Mouse (Mus musculus): ENCODE measurements around the gene Gm12355. TPM values are rescaled to one million over a fixed set of nuclear protein-coding genes. Genes with fewer than 3 reads are reported as not detected.
"Not testable (repeated sequence)": the region's sequence is repeated elsewhere in the genome, so short reads cannot be mapped to it uniquely, and the experiment has no call there.

The Gm12355 gene
- polyA plus RNA-seq, 1 experiment: 0.16 TPM

DNA sequence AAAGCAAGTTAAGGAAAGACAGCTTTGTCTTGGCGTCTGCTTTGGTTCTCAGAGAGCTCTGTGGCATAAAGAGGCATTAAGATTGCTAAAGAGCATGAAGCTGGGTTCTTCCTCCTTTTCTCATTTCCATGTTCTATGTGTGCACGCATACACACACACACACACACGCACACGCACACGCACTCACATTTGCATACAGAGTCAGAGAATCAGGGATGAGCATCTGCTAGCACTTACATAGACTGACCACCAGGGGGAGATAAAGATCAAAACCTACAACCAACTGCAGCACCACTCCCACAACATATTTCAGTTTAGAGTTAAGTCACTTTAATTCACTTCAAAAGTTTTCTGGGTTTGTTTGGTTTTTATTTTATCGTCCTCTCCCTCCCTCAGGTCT is 35.1 kb upstream of the Gm12355 start:
- Histone ChIP-seq H3K27me3 (ENCODE audit: control insufficient read depth, insufficient read depth, low read length) (no peaks in the 10 kb centered on the region), H3K4me3 (ENCODE audit: control insufficient read depth, low read depth, low read length) (no peak overlapping the region), H3K36me3 (ENCODE audit: control insufficient read depth, insufficient read depth, low read length) (no peaks in the 10 kb centered on the region), H3K4me1 (ENCODE audit: control insufficient read depth, insufficient read depth, low read length) (no peaks in the 10 kb centered on the region), H3K27ac (ENCODE audit: control insufficient read depth, insufficient read depth, low read depth, low read length) (no peak overlapping the region)
- TF ChIP-seq CTCF (IDR thresholded peaks at IDR 0.05; ENCODE audit: control insufficient read depth, insufficient read depth, insufficient replicate concordance, low read depth, low read length) (peak; percentile 50; the same call in 1 of the 2 replicates), POLR2A (IDR thresholded peaks at IDR 0.05; ENCODE audit: control insufficient read depth, low read depth, low read length) (no peak)

DNA sequence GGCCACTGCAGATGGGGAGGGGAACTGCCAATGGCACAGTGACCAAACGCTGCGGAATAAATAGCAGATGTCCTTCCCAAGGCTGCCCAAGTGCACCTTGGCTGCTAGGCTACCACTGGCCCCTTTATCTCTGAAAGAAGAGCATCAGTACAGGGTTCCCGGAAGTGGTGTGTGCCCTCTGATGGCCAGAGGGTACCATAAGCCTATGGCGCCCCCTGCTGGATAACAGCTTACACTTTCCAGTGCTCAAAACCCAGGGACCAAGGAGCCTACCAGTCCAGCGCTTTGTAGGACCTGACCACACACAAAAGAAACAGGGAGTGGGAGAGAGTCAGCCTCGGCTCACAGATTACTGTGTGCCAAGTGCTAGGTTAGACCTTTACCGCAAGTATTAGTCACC is 29.6 kb upstream of the Gm12355 start:
- H3K4me1 ChIP-seq (ENCODE audit: control insufficient read depth, insufficient read depth, low read length); H3K27ac ChIP-seq (ENCODE audit: control insufficient read depth, insufficient read depth, low read depth, low read length); H3K27me3 ChIP-seq (ENCODE audit: control insufficient read depth, insufficient read depth, low read length); H3K36me3 ChIP-seq (ENCODE audit: control insufficient read depth, insufficient read depth, low read length): not testable (repeated sequence)
- H3K4me3 ChIP-seq (ENCODE audit: control insufficient read depth, low read depth, low read length): peak overlapping the region; percentile 44; the same call in 1 of the 2 replicates
- peak; percentile 78; the same call in 1 of the 2 replicates for TF ChIP-seq CTCF (IDR thresholded peaks at IDR 0.05; ENCODE audit: control insufficient read depth, insufficient read depth, insufficient replicate concordance, low read depth, low read length)

DNA sequence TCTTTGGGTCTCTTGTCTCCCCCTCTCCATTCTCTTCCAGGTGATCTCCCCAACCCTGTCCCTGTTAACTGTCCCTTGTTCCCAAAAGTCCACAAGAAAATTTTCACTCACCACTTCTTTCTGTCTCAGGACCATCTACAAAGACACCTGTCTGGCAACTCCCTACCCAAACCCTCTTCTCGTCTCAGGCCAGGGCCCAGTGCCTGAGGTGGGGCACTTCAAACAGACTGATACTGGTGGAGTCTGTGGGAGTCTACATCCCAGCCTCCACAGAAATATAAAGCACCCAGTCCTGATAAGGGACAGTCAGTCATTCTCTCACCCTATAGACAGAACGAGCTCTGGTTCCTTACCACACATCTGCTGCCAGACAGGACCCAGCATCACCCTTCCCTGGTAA is 21.0 kb upstream of the Gm12355 start, which contains the start of gene Gsdma2:
Gsdma2 (plus strand) TSS at position 301 of the 400 bp plus-strand sequence.
- Histone ChIP-seq H3K27me3 (ENCODE audit: control insufficient read depth, insufficient read depth, low read length) (no peaks in the 10 kb centered on the region), H3K4me3 (ENCODE audit: control insufficient read depth, low read depth, low read length) (no peak within 1 kb of the TSS), H3K4me1 (ENCODE audit: control insufficient read depth, insufficient read depth, low read length) (no peaks in the 10 kb centered on the region), H3K27ac (ENCODE audit: control insufficient read depth, insufficient read depth, low read depth, low read length) (no peak within 1 kb of the TSS), H3K36me3 (ENCODE audit: control insufficient read depth, insufficient read depth, low read length) (no peaks in the 10 kb centered on the region)
- TF ChIP-seq CTCF (IDR thresholded peaks at IDR 0.05; ENCODE audit: control insufficient read depth, insufficient read depth, insufficient replicate concordance, low read depth, low read length) (no peak), POLR2A (IDR thresholded peaks at IDR 0.05; ENCODE audit: control insufficient read depth, low read depth, low read length) (no peak)

DNA sequence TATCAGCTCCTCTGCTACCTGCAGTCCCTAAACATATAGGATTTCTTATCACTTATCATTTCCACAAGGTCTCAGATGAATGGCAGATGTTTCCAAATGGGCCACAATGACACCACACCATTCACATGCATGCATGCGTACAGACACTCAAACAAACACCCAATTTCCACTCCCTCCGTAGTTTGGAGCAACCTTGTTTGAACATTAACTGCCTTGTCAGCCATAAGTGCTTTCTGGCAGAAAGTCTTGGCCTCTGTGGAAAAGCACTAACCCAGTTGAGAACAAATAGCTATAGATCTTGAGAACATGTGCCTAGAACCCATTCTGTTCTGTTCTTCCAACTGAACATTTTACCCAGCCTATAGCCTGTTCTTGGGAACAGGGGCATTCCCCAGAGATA is 20.5 kb upstream of the Gm12355 start:
- no peak overlapping the region for H3K27ac ChIP-seq (ENCODE audit: control insufficient read depth, insufficient read depth, low read depth, low read length)
- H3K4me3 ChIP-seq (ENCODE audit: control insufficient read depth, low read depth, low read length): no peak overlapping the region
- H3K36me3 ChIP-seq (ENCODE audit: control insufficient read depth, insufficient read depth, low read length): no peaks in the 10 kb centered on the region
- no peaks in the 10 kb centered on the region for H3K4me1 ChIP-seq (ENCODE audit: control insufficient read depth, insufficient read depth, low read length)
- TF ChIP-seq CTCF (IDR thresholded peaks at IDR 0.05; ENCODE audit: control insufficient read depth, insufficient read depth, insufficient replicate concordance, low read depth, low read length) (no peak), POLR2A (IDR thresholded peaks at IDR 0.05; ENCODE audit: control insufficient read depth, low read depth, low read length) (no peak)
- H3K27me3 ChIP-seq (ENCODE audit: control insufficient read depth, insufficient read depth, low read length): no peaks in the 10 kb centered on the region

DNA sequence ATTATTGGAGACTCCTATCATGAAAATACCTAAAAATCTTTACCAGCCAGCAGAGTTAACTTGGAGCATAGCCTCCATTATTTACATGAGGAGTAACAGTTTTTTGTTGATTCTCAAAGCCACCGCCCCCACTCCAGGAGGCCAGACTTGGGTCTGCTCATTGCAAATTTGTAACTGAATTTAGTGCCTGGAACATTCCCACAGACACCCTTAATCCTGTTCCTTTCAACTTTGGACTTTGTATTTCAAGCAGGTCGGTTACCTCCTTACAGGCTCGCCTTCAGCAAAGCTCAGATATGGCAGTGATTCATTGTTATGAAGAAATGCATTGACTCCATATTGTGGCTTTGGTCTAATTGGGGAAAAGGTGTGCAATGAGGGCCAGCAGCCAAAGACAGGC is 19.3 kb upstream of the Gm12355 start:
- Histone ChIP-seq H3K4me1 (ENCODE audit: control insufficient read depth, insufficient read depth, low read length) (no peaks in the 10 kb centered on the region), H3K4me3 (ENCODE audit: control insufficient read depth, low read depth, low read length) (no peak overlapping the region), H3K27ac (ENCODE audit: control insufficient read depth, insufficient read depth, low read depth, low read length) (no peak overlapping the region), H3K27me3 (ENCODE audit: control insufficient read depth, insufficient read depth, low read length) (no peaks in the 10 kb centered on the region), H3K36me3 (ENCODE audit: control insufficient read depth, insufficient read depth, low read length) (no peaks in the 10 kb centered on the region)
- TF ChIP-seq CTCF (IDR thresholded peaks at IDR 0.05; ENCODE audit: control insufficient read depth, insufficient read depth, insufficient replicate concordance, low read depth, low read length) (no peak), POLR2A (IDR thresholded peaks at IDR 0.05; ENCODE audit: control insufficient read depth, low read depth, low read length) (no peak)

DNA sequence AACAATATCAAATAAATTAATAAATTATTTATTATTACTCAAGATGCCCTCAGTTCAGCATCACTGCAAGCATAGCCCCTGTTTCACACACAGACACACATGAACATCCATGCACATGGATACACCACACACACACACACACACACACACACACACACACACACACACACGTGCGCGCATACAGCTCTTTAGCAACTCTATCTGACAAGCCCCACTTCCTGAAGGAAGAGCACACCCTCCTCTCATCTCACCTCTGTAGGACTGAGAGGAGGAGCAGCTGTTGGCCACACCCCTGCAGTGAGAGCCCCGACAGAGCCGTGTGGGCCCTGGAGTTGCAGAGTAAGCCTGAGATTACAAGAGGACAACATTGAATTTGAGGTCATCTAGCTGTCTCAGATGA is 14.6 kb upstream of the Gm12355 start:
- TF ChIP-seq POLR2A (IDR thresholded peaks at IDR 0.05; ENCODE audit: control insufficient read depth, low read depth, low read length) (no peak), CTCF (IDR thresholded peaks at IDR 0.05; ENCODE audit: control insufficient read depth, insufficient read depth, insufficient replicate concordance, low read depth, low read length) (no peak)
- no peak overlapping the region for H3K27ac ChIP-seq (ENCODE audit: control insufficient read depth, insufficient read depth, low read depth, low read length)
- no peak overlapping the region for H3K4me3 ChIP-seq (ENCODE audit: control insufficient read depth, low read depth, low read length)
- H3K27me3 ChIP-seq (ENCODE audit: control insufficient read depth, insufficient read depth, low read length): no peaks in the 10 kb centered on the region
- no peaks in the 10 kb centered on the region for H3K36me3 ChIP-seq (ENCODE audit: control insufficient read depth, insufficient read depth, low read length)
- H3K4me1 ChIP-seq (ENCODE audit: control insufficient read depth, insufficient read depth, low read length): no peaks in the 10 kb centered on the region

DNA sequence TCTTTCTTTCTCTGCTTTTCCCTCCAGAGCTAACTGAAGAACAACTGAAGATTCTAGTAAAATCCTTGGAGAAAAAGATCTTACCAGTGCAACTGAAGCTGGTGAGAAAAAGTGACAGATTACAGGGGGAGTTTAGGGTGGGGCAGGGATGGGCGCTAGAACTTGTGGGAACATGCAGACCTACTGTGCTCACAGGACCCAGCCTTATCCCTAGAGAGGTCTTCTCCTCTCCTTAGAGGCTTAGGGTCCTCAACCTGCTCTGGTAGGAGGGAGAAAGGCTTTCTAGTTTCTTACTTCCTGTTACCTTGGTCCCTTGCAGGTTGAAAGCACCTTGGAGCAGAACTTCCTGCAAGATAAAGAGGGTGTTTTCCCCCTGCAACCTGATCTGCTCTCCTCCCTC is 12.0 kb upstream of the Gm12355 start:
- Histone ChIP-seq H3K27ac (ENCODE audit: control insufficient read depth, insufficient read depth, low read depth, low read length) (no peak overlapping the region), H3K4me3 (ENCODE audit: control insufficient read depth, low read depth, low read length) (no peak overlapping the region)

More for the DNA sequence above, 12.0 kb upstream of the Gm12355 start:
- no peaks in the 10 kb centered on the region for H3K27me3 ChIP-seq (ENCODE audit: control insufficient read depth, insufficient read depth, low read length)
- no peaks in the 10 kb centered on the region for H3K36me3 ChIP-seq (ENCODE audit: control insufficient read depth, insufficient read depth, low read length)
- TF ChIP-seq CTCF (IDR thresholded peaks at IDR 0.05; ENCODE audit: control insufficient read depth, insufficient read depth, insufficient replicate concordance, low read depth, low read length) (no peak), POLR2A (IDR thresholded peaks at IDR 0.05; ENCODE audit: control insufficient read depth, low read depth, low read length) (no peak)
- H3K4me1 ChIP-seq (ENCODE audit: control insufficient read depth, insufficient read depth, low read length): no peaks in the 10 kb centered on the region

All from testis, adult 2 months (tissue).